In the genomic region with DNA sequence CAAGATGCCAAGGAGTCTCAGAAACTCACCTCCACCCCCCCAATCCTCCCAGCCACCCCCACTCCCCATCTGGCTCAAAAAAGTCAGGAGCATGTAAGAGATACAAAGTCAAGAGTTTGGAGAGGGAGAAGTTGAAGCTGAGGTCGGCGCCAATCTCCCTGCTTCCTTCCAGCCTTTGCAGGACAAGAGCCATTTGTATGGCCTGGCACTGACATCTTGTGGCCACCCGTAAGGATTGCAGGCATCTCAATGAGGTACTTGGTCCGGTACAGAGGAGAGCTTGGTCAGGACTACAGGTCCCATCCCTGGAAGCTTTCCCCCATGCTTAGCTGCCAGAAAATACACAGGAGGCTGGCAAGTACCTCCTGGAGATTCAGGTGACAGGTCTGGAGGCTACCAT, we compare ENCODE assay signal across 9 mouse cellular contexts. TPM values are rescaled to one million over a fixed set of nuclear protein-coding genes. Genes with fewer than 3 reads are reported as not detected.
DNase-seq lines count a peak whose midpoint lies in the region; ATAC-seq and TF ChIP-seq lines count a peak whose summit lies in the region.
"Had no signal": no experiment of that assay in that cellular context is flagged by ENCODE, and none has a peak within 500 bp of the region (broad histone marks: within the 10 kb centered on the region; RNA-seq: fewer than 3 reads in every experiment).

No protein-coding gene starts in this region.

- 0% methylated on average over 4 of the region's 4 CpGs for WGBS in embryonic facial prominence, embryonic 14.5 days
- WGBS in heart, postnatal 0 days: 2% methylated on average over 4 of the region's 4 CpGs

- TF ChIP-seq EP300 in heart, postnatal 0 days (IDR thresholded peaks at IDR 0.05; ENCODE audit: low read depth): no peak

- H3K4me1 ChIP-seq in embryonic facial prominence, embryonic 14.5 days (ENCODE audit: control insufficient read depth, insufficient read depth, low read length): peaks cover 4% of the 10 kb centered on the region; the same call in 1 of the 2 replicates
- peaks cover 20% of the 10 kb centered on the region for H3K4me1 ChIP-seq in heart, postnatal 0 days (ENCODE audit: control insufficient read depth, insufficient read depth)

- H3K4me2 ChIP-seq in embryonic facial prominence, embryonic 14.5 days (ENCODE audit: low read depth, low read length): no peak overlapping the region
- no peak overlapping the region for H3K4me2 ChIP-seq in heart, postnatal 0 days (ENCODE audit: low read depth, low read length)
- H3K4me2 ChIP-seq: liver, embryonic 13.5 days had no signal

- no peaks in the 10 kb centered on the region for H3K36me3 ChIP-seq in embryonic facial prominence, embryonic 14.5 days (ENCODE audit: control insufficient read depth, insufficient read depth, low read length)
- no peaks in the 10 kb centered on the region for H3K36me3 ChIP-seq in heart, postnatal 0 days (replicated peaks; ENCODE audit: control insufficient read depth, insufficient read depth, low read length)
- H3K36me3 ChIP-seq: liver, embryonic 13.5 days had no signal

- peak; percentile 98 for TF ChIP-seq CTCF in heart, postnatal 0 days (IDR thresholded peaks at IDR 0.05; ENCODE audit: low read depth)

- no peak for ATAC-seq in CD4-positive, CD25-positive, alpha-beta regulatory T cell, adult 4 months
- ATAC-seq in embryonic facial prominence, embryonic 14.5 days (ENCODE audit: low read depth): peak; percentile 63; the same call in 1 of the 2 replicates
- ATAC-seq in heart, postnatal 0 days (ENCODE audit: insufficient read depth, low read depth): peak; percentile 66

- no peak overlapping the region for H3K27ac ChIP-seq in embryonic facial prominence, embryonic 14.5 days (replicated peaks; ENCODE audit: low read depth, low read length)
- no peak overlapping the region for H3K27ac ChIP-seq in heart, postnatal 0 days (ENCODE audit: low read depth)
- H3K27ac ChIP-seq: liver, embryonic 13.5 days had no signal

- H3K27me3 ChIP-seq in embryonic facial prominence, embryonic 14.5 days (replicated peaks; ENCODE audit: control insufficient read depth, insufficient read depth, low read length): peaks cover 16% of the 10 kb centered on the region
- H3K27me3 ChIP-seq in heart, postnatal 0 days (ENCODE audit: control insufficient read depth, insufficient read depth, low read length): 0 out of 2 replicates have a peak, but pooled peaks cover 6% of the 10 kb centered on the region

- no peak overlapping the region for H3K4me3 ChIP-seq in embryonic facial prominence, embryonic 14.5 days (ENCODE audit: low read depth, low read length)
- no peak overlapping the region for H3K4me3 ChIP-seq in heart, postnatal 0 days (ENCODE audit: low read depth, low read length)
- H3K4me3 ChIP-seq: liver, embryonic 13.5 days had no signal

- H3K9me3 ChIP-seq in embryonic facial prominence, embryonic 14.5 days (ENCODE audit: control insufficient read depth, low read length): no peaks in the 10 kb centered on the region
- no peaks in the 10 kb centered on the region for H3K9me3 ChIP-seq in heart, postnatal 0 days (replicated peaks; ENCODE audit: control insufficient read depth, low read length)
- H3K9me3 ChIP-seq: liver, embryonic 13.5 days had no signal

- no peak overlapping the region for H3K9ac ChIP-seq in embryonic facial prominence, embryonic 14.5 days (ENCODE audit: low read depth, low read length)
- no peak overlapping the region for H3K9ac ChIP-seq in heart, postnatal 0 days (replicated peaks; ENCODE audit: low read depth, low read length)
- H3K9ac ChIP-seq: liver, embryonic 13.5 days had no signal

- peak; percentile 55 for DNase-seq in CD4-positive, CD25-positive, alpha-beta regulatory T cell, adult 2 months (ENCODE audit: low read depth, low spot score)
- peak; percentile 83 for DNase-seq in adrenal gland, postnatal 14 days
- peak; percentile 81 for DNase-seq in embryonic facial prominence, embryonic 14.5 days (ENCODE audit: low spot score)
- DNase-seq in heart, postnatal 0 days (ENCODE audit: low spot score): peak; percentile 87
- DNase-seq in layer of hippocampus, adult 9-11 months: peak; percentile 37
- peak; percentile 62 for DNase-seq in lung, postnatal 36 days
- DNase-seq in skeletal muscle tissue, adult 2 months (ENCODE audit: low read depth, low spot score): peak; percentile 65
- DNase-seq: liver, embryonic 13.5 days had no signal

RNA-seq across cellular contexts. Expression of a gene that starts 35.7 kb away (rescaled TPM):
- 10 to 100 TPM; 24.7 to 28.4 TPM for polyA plus RNA-seq in CD4-positive, CD25-positive, alpha-beta regulatory T cell, adult 4 months (2017; shearing (Covaris generic))
- 24.2 and 28.2 TPM in 2 replicates for total RNA-seq in adrenal gland, postnatal 14 days (2021)
- polyA plus RNA-seq in embryonic facial prominence, embryonic 14.5 days (2014; fragmentation: Nextera tagmentation; extraction: Ambion mirVana): 38.4 and 41.8 TPM in 2 replicates
- 19.3 and 30.6 TPM in 2 replicates for total RNA-seq in heart, postnatal 0 days (2014; rRNA removed; ENCODE audit: low replicate concordance)
- polyA plus RNA-seq in heart, postnatal 0 days (2015; fragmentation: Nextera tagmentation; extraction: Ambion mirVana): 17.3 and 20.5 TPM in 2 replicates

Comparison
In these comparisons a context has a peak if more than half of its experiments do, and no peak if none do; other contexts are left out.
1. DNase-seq: peak in every context shown above with its lines; median percentile 87 in heart, postnatal 0 days; 83 in adrenal gland, postnatal 14 days; 81 in embryonic facial prominence, embryonic 14.5 days; 65 in skeletal muscle tissue, adult 2 months; 62 in lung, postnatal 36 days; 55 in CD4-positive, CD25-positive, alpha-beta regulatory T cell, adult 2 months; 37 in layer of hippocampus, adult 9-11 months.